Mouse (Mus musculus) neural tube, postnatal 0 days (tissue): ENCODE results near the gene Atp5g1. TPM values are rescaled to one million over a fixed set of nuclear protein-coding genes. Genes with fewer than 3 reads are reported as not detected.

Experiments
- polyA plus RNA-seq: library from polyadenylated mRNA; unstranded; fragments of >200 nt; fragmentation: Nextera tagmentation; extraction: Ambion mirVana; gene quantifications from 2 replicates; pipeline ENCODE4 v1.2.1, GENCODE M21; 2015

The Atp5g1 gene
- 1,486 and 1,590 TPM in 2 replicates for polyA plus RNA-seq

GRCm38 (mm10) chr11:96075509-96076220, at the start of gene Atp5g1:
TSS of gene Atp5g1 (minus strand) at chr11:96075670.

GRCm38 (mm10) chr11:96111751-96112150, 36.3 kb upstream of the Atp5g1 start, which contains the start of gene Calcoco2:
TSS of gene Calcoco2 (minus strand) at chr11:96111964.

GRCm38 (mm10) chr11:96065215-96065911, 10.1 kb downstream of the Atp5g1 start, which contains the start of gene Ube2z:
TSS of gene Ube2z (minus strand) at chr11:96065388.

GRCm38 (mm10) chr11:96034596-96035052, 40.8 kb downstream of the Atp5g1 start, which contains the start of gene Snf8:
TSS of gene Snf8 (plus strand) at chr11:96034885.

Other genes with a start within 250 kb of the Atp5g1 start
- gene Gngt2, start 238.5 kb downstream of the Atp5g1 start, polyA plus RNA-seq, result 3.6 and 4.7 TPM in 2 replicates
- gene Abi3, start 233.2 kb downstream of the Atp5g1 start, polyA plus RNA-seq, result 2.3 and 2.6 TPM in 2 replicates
- not detected in 2 replicates for gene B4galnt2, start 160.8 kb downstream of the Atp5g1 start, polyA plus RNA-seq
- gene Igf2bp1, start 69.7 kb downstream of the Atp5g1 start, polyA plus RNA-seq, result 0.89 and 1.1 TPM in 2 replicates
- gene Gip, start 51.1 kb downstream of the Atp5g1 start, polyA plus RNA-seq, result not detected in 2 replicates
- gene Snf8, start 40.8 kb downstream of the Atp5g1 start, polyA plus RNA-seq, result 114 and 116 TPM in 2 replicates
- gene Ube2z, start 10.3 kb downstream of the Atp5g1 start, polyA plus RNA-seq, result 34.6 and 36.4 TPM in 2 replicates
- gene Calcoco2, start 36.3 kb upstream of the Atp5g1 start, polyA plus RNA-seq, result 0.21 TPM in 1 of 2 replicates, not detected in the other
- 0.25 and 0.42 TPM in 2 replicates for gene Ttll6, start 58.1 kb upstream of the Atp5g1 start, polyA plus RNA-seq
- not detected in 2 replicates for gene Hoxb13, start 118.6 kb upstream of the Atp5g1 start, polyA plus RNA-seq
- gene Hoxb9, start 195.8 kb upstream of the Atp5g1 start, polyA plus RNA-seq, result 52.7 and 70.5 TPM in 2 replicates
- gene Hoxb8, start 206.2 kb upstream of the Atp5g1 start, polyA plus RNA-seq, result 55.8 and 64.7 TPM in 2 replicates
- gene Hoxb7, start 211.0 kb upstream of the Atp5g1 start, polyA plus RNA-seq, result 92.0 and 93.9 TPM in 2 replicates
- gene Hoxb6, start 216.8 kb upstream of the Atp5g1 start, polyA plus RNA-seq, result 103 and 114 TPM in 2 replicates
- 30.8 and 34.0 TPM in 2 replicates for gene Hoxb5, start 227.7 kb upstream of the Atp5g1 start, polyA plus RNA-seq
- gene Hoxb4, start 242.6 kb upstream of the Atp5g1 start, polyA plus RNA-seq, result 3.1 and 3.5 TPM in 2 replicates
- 6.7 and 8.2 TPM in 2 replicates for gene Hoxb3, start 247.7 kb upstream of the Atp5g1 start, polyA plus RNA-seq